Mouse (Mus musculus): ENCODE measurements around the gene Elf1.
"Not testable (repeated sequence)": the region's sequence is repeated elsewhere in the genome, so short reads cannot be mapped to it uniquely, and the experiment has no call there.

The Elf1 gene

DNA sequence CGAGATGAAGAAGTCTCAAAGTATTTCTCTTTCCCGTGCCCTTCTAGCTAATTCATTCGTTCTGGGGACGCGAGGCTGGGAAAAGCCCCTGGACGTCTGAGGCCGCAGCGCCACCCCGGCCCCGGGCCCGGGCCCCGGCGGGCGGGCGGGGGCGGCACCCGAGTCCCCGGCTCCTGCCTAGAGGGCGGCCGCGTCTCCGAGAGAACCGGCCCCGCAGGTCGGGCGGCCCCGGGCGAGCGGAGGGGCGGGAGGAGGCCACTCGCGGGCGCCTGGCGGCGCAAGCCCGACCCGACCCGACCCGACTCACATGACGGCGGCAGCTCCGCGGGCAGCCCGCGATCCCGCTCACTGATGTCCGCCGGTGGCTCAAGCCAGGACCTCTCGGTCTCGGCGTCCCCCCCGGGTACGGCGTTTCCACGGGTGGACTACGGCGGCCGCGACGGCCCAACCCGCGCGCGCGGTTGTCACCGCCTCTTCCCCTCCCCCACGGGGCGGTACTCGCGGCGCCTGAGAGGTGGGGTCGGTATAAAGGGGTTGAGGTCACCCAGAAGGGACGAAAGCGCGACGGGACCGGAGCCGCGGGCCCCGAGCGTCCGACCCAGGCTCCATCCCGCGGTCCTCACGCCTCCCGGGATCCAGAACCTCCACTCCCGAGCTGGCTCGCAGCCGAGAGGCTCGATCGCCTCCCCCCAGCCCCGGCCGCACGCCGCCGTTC, at the start of gene Elf1:
Gene Elf1, plus strand, starts transcription at position 571 of the 715 bp plus-strand sequence.
- peak; percentile 96 for DNase-seq

DNA sequence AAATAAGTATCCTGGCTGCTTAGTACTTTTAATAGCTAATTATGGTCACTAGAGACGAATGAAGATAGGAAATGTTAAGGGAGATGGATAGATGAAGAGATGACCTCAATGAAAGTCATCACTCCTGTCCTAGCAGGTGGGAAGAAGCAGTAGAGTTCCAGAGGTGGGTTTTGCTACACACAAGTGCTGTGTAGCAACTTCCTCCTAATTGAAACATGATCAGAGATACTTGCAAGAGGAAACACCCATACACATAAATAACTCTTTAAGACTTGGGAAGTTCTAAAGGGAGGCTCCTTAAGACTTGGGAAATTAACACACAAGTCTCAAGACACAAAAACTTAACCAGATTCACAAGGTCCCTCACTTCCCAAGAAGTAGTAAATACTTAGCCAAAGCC, 46.9 kb upstream of the Elf1 start:
- DNase-seq, result no peak

DNA sequence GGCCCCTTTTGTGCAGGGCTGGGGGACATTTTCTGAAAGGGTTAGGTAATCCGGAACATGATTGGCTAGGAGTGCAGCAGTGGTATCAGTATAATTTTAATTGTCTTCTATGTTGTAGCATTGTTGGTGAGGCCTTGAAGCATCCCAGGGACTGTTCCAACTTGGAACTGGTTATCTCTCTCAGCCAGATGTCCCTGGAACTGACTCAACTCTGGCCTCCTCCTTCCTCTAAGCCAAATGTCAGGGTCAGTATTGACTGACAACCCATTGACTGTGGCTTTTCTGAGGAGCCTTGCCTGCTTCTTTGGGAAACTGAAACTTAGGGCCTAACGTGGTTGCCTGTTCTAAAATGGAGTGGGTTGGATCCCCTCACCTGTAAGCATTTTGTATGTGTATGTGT, 40.3 kb upstream of the Elf1 start:
- no peak for DNase-seq

DNA sequence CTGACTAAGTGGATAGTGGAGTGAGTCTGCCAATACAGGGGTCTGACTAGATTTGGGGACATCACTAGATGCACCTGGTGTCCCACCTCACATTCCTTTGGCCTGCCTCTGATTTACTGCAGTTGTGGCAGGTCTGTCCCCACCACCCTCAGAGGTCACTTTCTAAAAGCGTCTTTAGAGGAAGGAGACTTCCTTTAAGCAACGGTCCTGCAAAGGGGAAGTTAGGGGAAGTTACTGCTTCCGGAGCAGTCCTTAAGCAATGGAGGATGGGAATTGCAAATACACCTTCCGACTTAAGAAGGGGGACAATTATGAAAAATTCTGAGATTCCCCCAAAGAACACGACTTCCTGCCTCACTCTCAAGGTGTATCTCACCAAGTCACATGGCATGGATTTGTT, 39.6 kb upstream of the Elf1 start:
- no peak for DNase-seq

DNA sequence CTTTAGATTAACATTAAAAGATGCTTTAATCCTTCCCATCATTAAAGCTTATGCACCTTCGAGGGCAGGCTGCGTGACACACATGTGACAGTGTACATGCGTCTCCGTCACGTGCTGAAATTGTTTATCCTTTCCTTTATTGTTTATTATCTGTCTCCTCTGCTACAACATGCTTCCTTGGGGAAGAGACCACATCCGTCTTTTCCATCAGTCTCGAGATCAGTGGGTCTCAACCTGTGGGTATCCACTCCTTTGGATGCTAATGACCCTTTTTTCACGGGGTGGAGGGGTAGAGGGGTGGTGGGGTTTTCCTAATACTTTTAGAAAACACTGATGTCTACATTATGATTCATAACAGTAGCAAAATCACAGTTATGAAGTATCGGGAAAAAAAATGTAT, 36.4 kb upstream of the Elf1 start:
- DNase-seq, result no peak

DNA sequence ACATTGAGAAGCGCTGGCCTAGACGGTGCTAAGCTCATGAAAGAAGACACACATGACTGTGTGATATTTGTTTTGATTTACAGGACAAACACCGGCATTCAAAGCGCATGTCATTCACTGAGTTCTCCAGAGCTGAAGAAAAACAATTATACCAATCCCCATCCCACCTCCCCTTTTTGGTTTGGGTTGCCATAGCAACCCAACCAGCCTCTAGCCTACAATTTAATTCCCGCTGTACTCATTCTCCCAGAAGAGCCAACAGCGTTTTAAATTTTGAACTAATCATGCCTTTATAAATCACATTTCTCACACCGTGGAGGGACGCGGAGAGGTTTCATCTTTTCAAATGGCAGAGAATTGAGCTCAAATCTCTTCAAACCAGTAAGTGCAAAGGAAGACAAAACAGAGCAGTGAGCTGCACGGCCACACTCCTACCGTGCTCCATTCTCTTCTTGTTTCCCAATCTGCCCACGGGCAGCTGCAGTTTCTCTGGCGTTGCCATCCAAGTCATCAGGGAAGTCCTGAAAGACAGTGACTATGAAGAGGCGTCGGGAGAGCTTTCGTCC, 35.9 kb upstream of the Elf1 start:
- peak; percentile 25 for DNase-seq

DNA sequence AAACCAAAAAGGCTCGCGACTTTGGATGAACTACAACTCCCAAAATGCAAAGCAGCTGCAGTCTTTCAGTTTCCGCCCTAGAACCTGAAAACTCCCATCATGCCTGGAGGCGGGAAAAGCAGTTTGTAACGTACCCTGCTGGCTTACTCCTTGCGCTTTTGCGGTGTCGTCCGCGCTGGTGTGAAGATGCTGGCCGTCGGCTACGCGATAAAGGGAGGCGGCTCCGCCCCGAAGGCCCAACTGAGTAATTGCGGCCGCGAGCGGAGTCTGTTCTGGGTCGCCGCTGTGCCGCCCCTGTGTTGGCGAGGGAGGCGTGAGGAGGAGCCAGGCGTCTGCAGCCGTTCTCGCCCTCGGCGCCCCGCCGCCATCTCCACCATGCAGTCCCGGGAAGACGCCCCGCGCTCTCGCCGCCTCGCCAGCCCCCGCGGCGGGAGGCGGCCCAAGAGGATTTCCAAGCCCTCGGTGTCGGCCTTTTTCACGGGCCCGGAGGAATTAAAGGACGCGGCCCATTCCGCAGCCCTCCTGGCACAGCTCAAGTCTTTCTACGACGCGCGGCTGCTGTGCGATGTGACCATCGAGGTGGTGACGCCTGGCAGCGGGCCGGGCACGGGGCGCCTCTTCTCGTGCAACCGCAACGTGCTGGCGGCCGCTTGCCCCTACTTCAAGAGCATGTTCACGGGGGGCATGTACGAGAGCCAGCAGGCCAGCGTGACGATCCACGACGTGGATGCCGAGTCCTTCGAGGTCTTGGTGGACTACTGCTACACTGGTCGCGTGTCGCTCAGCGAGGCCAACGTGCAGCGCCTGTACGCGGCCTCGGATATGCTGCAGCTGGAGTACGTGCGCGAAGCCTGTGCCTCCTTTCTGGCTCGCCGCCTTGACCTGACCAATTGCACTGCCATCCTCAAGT, 29.1 kb upstream of the Elf1 start, which contains the start of gene Kbtbd6:
Gene Kbtbd6, plus strand, starts transcription at position 155 of the 910 bp plus-strand sequence.
- peak; percentile 82 for DNase-seq

DNA sequence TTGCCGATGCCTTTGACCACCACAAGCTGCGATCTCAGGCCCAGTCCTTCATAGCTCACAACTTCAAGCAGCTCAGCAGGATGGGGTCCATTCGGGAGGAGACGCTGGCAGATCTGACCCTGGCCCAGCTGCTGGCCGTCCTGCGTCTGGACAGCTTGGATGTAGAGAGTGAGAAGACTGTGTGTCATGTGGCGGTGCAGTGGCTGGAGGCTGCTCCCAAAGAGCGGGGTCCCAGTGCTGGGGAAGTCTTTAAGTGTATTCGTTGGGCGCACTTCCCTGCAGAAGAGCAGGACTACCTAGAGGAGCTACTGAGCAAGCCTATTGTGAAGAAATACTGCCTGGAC, 28.4 kb upstream of the Elf1 start:
- not testable (repeated sequence) for DNase-seq

DNA sequence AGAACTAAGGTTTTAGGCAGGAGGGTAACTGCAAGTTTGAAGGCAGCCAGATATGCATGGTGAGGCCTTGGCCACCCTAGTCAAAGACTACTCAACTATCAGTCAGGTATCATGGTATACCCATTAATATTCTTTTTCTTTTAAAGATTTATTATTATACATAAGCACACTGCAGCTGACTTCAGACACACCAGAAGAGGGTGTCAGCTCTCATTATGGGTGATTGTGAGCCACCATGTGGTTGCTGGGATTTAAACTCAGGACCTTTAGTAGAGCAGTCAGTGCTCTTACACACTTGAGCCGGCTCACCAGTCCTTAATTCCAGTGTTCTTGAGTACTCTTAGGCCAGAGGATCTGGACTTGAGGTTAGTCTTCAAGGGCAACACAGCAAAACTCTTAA, 20.6 kb upstream of the Elf1 start:
- no peak for DNase-seq

DNA sequence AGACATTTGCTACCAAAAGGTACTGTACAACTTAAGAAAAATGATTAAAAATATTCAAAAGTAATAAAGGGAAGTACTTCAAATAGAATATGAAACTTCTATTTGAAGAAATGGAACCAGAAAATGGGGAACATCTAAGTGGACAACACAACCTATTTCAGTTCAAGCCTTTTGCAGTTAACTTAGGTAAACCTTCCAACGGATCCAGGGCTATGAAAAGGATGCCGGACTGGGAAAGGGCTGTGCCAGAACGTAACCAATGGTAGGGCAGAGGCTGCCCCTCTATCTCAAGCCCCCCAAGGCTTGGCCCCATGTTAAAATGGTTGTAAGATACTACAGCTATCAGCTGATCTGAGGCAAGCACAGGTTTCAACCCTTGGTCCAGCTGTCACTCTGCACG, 20.0 kb upstream of the Elf1 start:
- DNase-seq, result no peak

DNA sequence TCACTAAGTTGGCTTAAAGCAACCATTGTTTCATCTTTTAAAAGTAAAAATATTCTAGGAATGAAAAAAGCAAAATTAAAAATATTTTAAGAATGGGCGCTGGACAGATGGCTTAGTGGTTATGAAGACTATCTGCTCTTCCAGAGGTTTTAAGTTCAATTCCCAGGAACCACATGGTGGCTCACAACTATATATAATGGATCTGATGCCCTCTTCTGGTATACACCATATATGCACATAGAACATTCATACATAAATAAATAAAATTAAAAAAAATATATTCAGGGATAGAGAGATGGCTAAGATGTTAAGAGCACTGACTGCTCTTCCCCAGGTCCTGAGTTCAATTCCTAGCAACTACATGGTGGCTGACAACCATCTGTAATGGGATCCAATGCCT, 15.4 kb upstream of the Elf1 start:
- no peak for DNase-seq

DNA sequence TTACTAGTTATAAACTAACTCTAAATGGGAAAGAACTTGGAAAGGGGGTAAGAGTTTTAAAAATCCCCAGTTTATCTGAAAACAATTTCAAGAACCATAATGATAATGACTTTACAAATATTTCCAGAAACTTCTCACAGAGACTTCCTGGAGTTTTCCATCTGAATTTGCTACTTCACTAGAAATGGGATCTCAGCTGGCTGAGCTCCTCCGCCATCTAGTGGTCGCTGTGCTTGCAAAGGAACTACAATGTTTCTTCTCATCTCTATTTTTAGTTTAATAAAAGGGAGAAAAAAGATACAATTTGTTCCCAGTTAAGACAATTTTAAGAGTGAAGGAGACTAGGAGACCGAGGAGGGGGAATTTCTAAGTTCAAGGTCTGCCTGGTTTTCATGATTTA, 13.4 kb upstream of the Elf1 start:
- DNase-seq, result peak; percentile 59

DNA sequence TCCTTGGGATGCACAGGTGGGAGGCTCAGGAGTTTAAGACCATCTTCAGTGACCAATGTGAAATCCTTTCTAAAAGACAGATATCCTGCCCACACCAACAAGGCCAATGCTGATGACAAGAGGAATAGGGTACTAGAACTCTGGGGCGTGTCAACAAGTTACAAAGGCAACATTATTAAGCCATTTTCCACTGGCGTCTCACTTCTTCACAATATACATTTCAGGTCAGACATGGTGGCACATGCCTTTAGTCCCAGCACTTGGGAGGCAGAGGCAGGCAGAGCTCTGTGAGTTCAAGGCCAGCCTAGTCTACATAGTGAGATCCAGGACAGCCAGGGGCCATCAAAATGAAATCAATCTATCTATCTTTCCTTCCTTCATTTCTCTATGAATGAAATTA, 7.6 kb upstream of the Elf1 start:
- no peak for DNase-seq

DNA sequence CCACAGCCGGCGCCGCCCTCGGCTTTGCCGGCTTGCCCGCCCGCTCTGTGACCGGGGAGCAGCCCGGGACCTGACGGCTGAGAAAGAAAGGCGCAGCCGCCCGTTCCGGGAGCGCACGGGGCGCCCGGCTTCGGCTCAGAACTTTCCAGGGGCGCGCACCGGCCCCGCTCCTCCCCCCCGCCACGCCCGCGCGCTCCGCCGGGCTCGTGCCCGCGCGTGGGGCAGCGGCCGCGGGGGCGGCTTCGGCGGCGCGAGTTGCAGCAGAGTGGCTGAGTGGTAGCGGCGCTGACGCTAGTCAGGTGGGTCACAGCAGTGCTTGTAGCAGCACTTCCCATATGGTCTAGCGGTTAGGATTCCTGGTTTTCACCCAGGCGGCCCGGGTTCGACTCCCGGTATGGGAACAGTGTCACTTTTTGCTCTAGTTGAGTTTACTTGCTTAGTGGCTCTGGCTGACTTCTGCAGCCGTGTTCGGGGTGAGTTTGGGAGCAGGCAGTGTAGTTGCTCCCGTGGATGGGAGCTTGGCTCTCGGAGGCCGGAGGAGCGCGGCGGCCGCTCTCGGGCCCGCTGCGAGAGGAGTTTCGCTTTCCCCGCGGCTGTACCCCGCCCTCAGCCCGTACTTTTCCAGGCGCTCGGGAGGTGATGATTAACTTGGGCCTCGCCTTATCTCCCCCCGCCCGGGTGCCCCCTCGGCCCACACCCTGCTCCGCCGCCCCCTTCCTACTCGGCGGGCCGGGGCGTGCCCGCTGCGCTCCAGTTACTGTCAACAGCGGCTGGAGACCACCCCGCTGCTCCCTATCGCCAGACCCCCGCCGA, 551 bp downstream of the Elf1 start, which contains the start of gene Wbp4:
Gene Wbp4, minus strand, starts transcription at position 182 of the 813 bp plus-strand sequence.
- peak; percentile 95 for DNase-seq

DNA sequence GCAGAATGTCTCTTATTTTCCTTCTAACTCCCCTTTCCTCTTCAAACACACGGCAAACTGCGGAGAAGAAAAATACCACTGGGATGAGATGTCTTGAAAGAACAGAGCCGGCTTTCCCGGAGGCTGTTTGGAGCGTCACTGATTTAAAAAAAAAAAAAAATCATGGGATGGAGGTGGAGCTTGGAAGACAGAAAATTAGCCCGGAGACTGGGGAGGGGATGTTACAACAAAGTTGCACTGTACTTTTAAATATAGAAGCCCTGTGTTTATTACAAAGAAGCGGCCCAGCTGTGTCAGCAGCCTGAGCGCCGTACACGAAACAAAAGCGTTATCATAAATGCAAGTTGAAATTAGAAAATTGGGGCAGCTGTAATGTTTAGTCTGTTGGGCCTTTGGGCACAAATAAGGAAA, 1.3 kb downstream of the Elf1 start:
- DNase-seq, result no peak

DNA sequence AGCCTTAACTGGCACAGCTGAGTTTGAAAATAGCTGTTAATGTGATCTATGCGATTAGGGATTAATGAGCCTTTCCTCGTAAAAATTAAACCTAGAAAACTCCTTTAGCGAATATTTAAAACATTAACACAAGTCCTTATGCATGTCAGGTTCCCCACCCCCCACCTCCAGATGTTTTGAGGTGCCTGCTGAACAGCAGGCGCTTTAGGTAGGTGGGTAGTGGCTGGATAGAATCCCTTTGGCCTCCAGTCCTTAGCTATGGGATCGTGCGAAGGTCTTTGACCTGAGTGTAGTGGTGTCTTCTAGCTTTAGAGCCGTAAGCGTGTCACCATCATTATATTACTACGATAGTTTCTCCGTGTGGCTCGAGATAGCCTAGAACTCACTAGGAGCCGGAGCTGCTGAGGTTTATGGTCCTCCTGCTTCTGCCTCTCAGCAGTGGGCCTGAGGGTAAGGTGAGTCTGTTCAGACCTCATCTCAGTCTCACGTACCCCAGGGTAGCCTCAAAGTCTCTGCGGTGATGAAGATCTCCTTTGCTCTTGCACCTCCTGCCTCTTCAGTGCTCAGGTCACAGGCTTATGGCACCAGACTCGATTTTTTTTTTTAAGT, 1.9 kb downstream of the Elf1 start:
- no peak for DNase-seq

DNA sequence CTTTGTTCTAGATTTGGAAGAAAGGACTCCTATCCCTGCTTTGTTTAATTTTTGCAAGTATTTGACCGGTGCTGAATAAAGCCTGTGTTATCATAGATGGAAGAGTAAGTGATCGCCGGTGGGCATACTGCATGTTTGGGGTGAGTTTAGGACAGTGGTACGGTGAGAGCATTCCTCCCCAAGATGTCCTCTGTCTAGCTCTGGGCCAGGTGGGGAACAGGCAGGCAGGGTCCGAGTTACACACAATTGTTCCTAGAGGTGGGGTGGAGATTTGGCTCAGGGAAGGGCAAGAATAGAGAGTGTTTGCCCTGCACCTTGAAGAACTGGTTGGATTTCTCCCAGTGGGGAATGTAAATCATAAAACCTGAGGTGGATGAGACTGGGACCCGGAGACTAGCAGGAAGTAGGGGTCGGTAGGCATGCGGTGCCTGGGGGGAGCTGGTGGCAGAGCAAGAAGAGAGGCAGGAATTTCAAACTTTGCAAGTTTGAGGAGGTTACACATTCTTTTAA, 2.7 kb downstream of the Elf1 start:
- DNase-seq, result no peak

DNA sequence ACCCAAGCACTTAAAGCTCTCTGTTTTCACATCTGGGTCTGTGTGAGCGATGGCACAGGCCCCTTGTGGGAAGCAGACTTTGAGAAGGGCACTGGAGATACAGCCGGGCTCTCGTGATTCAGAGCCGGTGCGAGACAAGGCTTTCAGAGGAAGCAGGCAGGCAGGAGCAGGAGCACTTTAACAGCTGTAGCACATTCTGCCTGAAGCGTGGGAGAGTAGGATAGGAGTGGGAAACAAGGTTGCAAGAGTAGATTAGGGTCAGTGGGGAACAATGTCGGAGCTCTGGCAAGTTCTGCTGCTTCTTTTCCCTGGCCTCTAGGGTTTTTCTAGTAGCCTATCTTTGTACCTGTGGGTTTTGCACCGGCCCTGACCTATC, 5.6 kb downstream of the Elf1 start:
- no peak for DNase-seq

DNA sequence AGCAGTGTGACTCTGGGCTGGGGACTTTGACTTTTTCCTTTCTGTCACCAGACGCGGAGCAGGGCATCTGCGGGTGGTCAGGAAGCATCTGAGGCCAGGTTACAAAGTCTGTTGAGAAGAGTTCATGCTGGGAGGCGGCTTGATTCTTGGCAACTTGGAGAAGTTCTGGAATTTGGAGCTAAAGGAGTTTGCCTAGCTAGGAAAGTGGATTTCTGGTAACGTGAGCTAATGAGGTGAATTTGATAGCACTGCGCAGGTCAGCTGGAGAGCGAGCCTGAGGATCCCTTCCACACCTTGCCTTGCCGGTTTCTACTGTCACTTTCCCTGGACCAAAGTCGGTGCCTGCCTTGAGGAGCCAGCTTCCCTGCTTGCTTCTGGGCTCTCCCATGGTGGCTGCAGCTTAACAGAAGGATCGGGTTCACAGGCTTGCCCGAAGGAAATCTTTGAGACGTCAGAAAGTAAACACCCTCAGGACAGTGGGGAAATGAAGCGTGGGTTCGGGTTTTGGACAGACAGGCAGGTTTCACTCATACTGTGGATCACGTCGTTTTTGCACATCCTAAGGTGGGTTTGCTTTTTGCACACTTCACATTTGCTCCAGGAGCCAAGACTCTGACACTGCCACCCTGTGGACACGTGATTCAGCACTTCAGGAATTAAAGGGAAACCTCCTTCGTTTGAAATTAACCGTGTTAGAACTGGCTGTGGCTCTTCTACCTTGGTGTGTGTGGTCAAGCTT, 6.2 kb downstream of the Elf1 start:
- peak; percentile 39 for DNase-seq

DNA sequence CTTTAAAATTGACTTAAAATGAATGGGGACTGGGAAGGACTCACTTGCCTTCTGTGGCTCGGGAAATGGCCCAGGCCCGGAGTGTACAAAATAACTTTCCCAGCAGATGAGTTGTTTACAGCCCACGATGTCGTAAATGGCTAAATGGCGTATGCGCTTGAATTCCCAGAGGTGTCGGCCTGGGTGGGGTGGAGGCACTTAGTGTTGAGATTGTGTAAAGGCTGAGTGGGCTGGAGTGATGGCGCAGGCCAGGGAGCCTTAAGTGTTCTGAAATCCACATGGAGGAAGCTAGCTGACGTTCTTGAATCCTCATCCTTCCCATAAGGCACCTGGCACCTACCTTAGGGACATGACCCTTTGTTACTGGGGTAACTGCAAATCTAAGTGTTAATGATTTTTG, 7.5 kb downstream of the Elf1 start:
- DNase-seq, result no peak

DNA sequence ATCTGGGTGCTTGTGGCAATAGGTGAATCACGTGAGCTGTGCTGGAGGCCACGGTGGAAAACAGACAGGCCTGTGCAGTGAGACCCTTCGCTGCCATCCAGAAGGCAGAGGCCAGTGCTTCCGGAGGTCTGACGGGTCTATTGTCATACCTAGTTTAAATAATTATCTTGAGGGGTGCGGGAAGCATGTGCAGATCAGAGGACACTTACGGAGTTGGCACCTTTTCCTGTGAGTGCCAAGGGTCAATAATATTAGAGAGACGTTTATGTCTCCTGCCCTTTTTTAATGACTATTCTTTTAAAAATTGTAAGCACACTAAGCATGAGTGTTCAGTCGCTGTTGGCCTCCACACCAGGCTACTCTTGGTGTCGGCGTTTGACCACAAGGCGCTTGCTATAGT, 8.2 kb downstream of the Elf1 start:
- DNase-seq, result no peak

DNA sequence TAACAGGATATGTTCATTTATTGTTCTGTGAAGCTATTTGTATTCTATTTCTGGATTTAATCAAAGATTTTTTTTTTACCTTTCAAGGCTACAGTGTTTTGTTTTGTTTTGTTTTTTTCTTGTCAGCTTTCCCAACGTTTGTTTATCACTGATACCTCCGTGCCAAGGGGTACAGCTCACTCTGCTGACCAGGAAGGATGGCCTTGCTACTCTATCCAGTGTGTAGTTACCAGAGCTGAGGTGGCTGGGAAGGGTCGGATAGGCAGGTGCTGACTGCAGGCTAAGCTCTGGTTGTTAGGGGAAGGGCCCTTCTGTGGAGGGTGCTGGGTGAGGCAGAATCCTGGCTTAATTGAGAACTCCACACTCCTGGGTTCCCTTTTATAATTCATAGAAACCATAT, 9.3 kb downstream of the Elf1 start:
- no peak for DNase-seq

Measured in right cerebral cortex, adult 18-20 months (tissue).